In genomic region chr6:47812271-47812915, GRCm38 (mm10) we compare ENCODE assay signal across 8 mouse cellular contexts. TPM values are rescaled to one million over a fixed set of nuclear protein-coding genes. Genes with fewer than 3 reads are reported as not detected.
A peak's percentile ranks its signal among the peaks of the same experiment; 100 is the strongest.
DNase-seq lines count a peak whose midpoint lies in the region; ATAC-seq and TF ChIP-seq lines count a peak whose summit lies in the region.

No protein-coding gene starts in this region.

- peak overlapping the region; percentile 82 for H3K9ac ChIP-seq in limb, embryonic 15.5 days

- H3K36me3 ChIP-seq in limb, embryonic 15.5 days: no peaks in the 10 kb centered on the region

- no peak for TF ChIP-seq POLR2A in cerebellum, adult 2 months (IDR thresholded peaks at IDR 0.05; ENCODE audit: borderline replicate concordance, insufficient read depth, low read length)

- H3K4me2 ChIP-seq in limb, embryonic 15.5 days: peak overlapping the region; percentile 62

- DNase-seq in cerebellum, adult 2 months: no peak
- DNase-seq in cerebellum, adult 8-10 months: no peak
- DNase-seq in thymus, postnatal 0 days (ENCODE audit: low spot score): peak; percentile 13
- DNase-seq in thymus, postnatal 14 days: no peak
- no peak for DNase-seq in adrenal gland, adult (ENCODE audit: inconsistent age in 2 of 2, low spot score in 1 of 2)
- no peak for DNase-seq in urinary bladder, postnatal 10 days (ENCODE audit: low spot score)
- DNase-seq in left cerebral cortex, adult 18-20 months (ENCODE audit: low spot score in 2 of 2): no peak

- 1% methylated on average over 17 of the region's 17 CpGs for WGBS in cerebellum, adult 2 months
- under 1% methylated on average over 17 of the region's 17 CpGs for WGBS in limb, embryonic 15.5 days

- H3K4me1 ChIP-seq in cerebellum, adult 2 months (ENCODE audit: control insufficient read depth, insufficient read depth, low read length): peaks cover 7% of the 10 kb centered on the region
- peaks cover 33% of the 10 kb centered on the region for H3K4me1 ChIP-seq in limb, embryonic 15.5 days

- H3K9me3 ChIP-seq in limb, embryonic 15.5 days: no peaks in the 10 kb centered on the region

- no peak for TF ChIP-seq CTCF in cerebellum, adult 2 months (IDR thresholded peaks at IDR 0.05; ENCODE audit: borderline replicate concordance, insufficient read depth, low read depth, low read length)

- H3K27ac ChIP-seq in cerebellum, adult 2 months (ENCODE audit: insufficient read depth, low read length): no peak overlapping the region
- H3K27ac ChIP-seq in limb, embryonic 15.5 days: peak overlapping the region; percentile 97

- no peak for ATAC-seq in limb, embryonic 15.5 days (ENCODE audit: insufficient number of reproducible peaks, low FRiP score, low TSS enrichment, low read depth)

- H3K4me3 ChIP-seq in cerebellum, adult 2 months (replicated peaks; ENCODE audit: insufficient read depth, low read depth, low read length): peak overlapping the region; percentile 80
- H3K4me3 ChIP-seq in limb, embryonic 15.5 days: peak overlapping the region; percentile 70

- H3K27me3 ChIP-seq in cerebellum, adult 2 months (ENCODE audit: control insufficient read depth, insufficient read depth, low read length): no peaks in the 10 kb centered on the region
- H3K27me3 ChIP-seq in limb, embryonic 15.5 days: no peaks in the 10 kb centered on the region

RNA-seq across cellular contexts. Expression of gene Pdia4, which starts 0.8 kb away (rescaled TPM):
- polyA plus RNA-seq in cerebellum, adult 2 months (2012; rRNA removed): 30.1 and 31.9 TPM in 2 replicates
- polyA plus RNA-seq in thymus, postnatal 0 days (2015; fragmentation: Nextera tagmentation; extraction: Ambion mirVana): 92.3 and 121 TPM in 2 replicates
- 277 and 292 TPM in 2 replicates for polyA plus RNA-seq in limb, embryonic 15.5 days (2015; fragmentation: Nextera tagmentation; extraction: Ambion mirVana)
- total RNA-seq in left cerebral cortex, adult 18-20 months (2021): 10 to 100 TPM; 55.9 to 63.5 TPM

RNA-seq across cellular contexts. Expression of gene Zfp786, which starts 18.3 kb away (rescaled TPM):
- 2.9 and 3.0 TPM in 2 replicates for polyA plus RNA-seq in cerebellum, adult 2 months (2012; rRNA removed)
- 1.6 and 2.6 TPM in 2 replicates for polyA plus RNA-seq in thymus, postnatal 0 days (2015; fragmentation: Nextera tagmentation; extraction: Ambion mirVana)
- polyA plus RNA-seq in limb, embryonic 15.5 days (2015; fragmentation: Nextera tagmentation; extraction: Ambion mirVana): 2.5 and 3.6 TPM in 2 replicates
- total RNA-seq in left cerebral cortex, adult 18-20 months (2021): 1 to 10 TPM; 5.2 to 6.2 TPM

RNA-seq across cellular contexts. Expression of gene Zfp398, which starts 23.1 kb away (rescaled TPM):
- polyA plus RNA-seq in cerebellum, adult 2 months (2012; rRNA removed): 20.0 and 21.2 TPM in 2 replicates
- 8.6 and 11.1 TPM in 2 replicates for polyA plus RNA-seq in thymus, postnatal 0 days (2015; fragmentation: Nextera tagmentation; extraction: Ambion mirVana)
- polyA plus RNA-seq in limb, embryonic 15.5 days (2015; fragmentation: Nextera tagmentation; extraction: Ambion mirVana): 11.0 and 12.0 TPM in 2 replicates
- 10 to 100 TPM; 21.0 to 21.3 TPM for total RNA-seq in left cerebral cortex, adult 18-20 months (2021)
